ENCODE assay signal across 1 mouse cellular context in the genomic region with DNA sequence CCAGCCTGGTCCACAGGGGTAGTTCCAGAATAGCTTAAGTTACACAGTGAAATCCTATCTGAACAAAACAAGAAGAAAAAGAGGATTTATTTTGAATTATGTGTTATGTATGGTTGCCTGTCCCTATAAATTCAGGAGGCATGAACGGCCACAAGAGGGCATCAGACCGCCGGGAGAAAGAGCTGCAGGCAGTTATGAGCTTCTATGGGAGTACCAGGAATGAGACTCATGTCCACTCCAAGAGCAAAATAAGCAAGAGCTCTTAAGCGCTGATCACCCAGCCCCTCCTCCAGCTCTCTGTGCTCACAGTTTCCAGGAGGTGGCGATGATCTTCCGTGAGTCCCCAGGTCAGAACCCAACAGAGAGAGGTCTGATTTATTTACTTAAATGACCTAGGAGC.
TF ChIP-seq lines count a peak whose summit lies in the region.

No protein-coding gene starts in this region.

TF ChIP-seq in ES-E14, 5 proteins besides CTCF, POLR2A, EP300 and RAD21:
- TF ChIP-seq ZC3H11A (IDR thresholded peaks at IDR 0.05; ENCODE audit: borderline replicate concordance, low read depth, low read length), result peak; percentile 91
- peak; percentile 57; the same call in 1 of the 2 replicates for TF ChIP-seq ZNF384 (IDR thresholded peaks at IDR 0.05; ENCODE audit: low read depth, low read length)
- TF ChIP-seq CHD2 (IDR thresholded peaks at IDR 0.05; ENCODE audit: low read depth, low read length), result no peak
- TF ChIP-seq HCFC1 (IDR thresholded peaks at IDR 0.05; ENCODE audit: borderline replicate concordance, insufficient read depth, low read length), result peak; percentile 56; the same call in 1 of the 2 replicates
